Mouse (Mus musculus) adrenal gland, postnatal 4 days (tissue): ENCODE results near the gene Hist1h2bn. TPM values are rescaled to one million over a fixed set of nuclear protein-coding genes. Genes with fewer than 3 reads are reported as not detected.
"Not testable (repeated sequence)": the region's sequence is repeated elsewhere in the genome, so short reads cannot be mapped to it uniquely, and the experiment has no call there.

Experiments
- DNase-seq, 2 experiments: peaks; one replicate each; pipeline ENCODE4 v3.0.0; 2021 to 2022; ENCODE audit warnings: low spot score in 2 of 2, mixed read lengths in 2 of 2
- microRNA-seq: library from miRNA; unstranded; fragments of <30 nt; microRNA quantifications from one replicate; pipeline ENCODE4 v1.2.0, GENCODE M21; 2021
- total RNA-seq, 2 experiments: library from RNA; stranded (reverse); gene quantifications; 2 replicates each; pipeline ENCODE4 v1.2.3; 2021

Hist1h2bn gene
- total RNA-seq, 2 experiments from 2014 or later: 256 to 306 TPM

- no peak for DNase-seq
Measured at GRCm38 (mm10) chr13:21781021-21781555, 27.2 kb downstream of the Hist1h2bn start.

DNA sequence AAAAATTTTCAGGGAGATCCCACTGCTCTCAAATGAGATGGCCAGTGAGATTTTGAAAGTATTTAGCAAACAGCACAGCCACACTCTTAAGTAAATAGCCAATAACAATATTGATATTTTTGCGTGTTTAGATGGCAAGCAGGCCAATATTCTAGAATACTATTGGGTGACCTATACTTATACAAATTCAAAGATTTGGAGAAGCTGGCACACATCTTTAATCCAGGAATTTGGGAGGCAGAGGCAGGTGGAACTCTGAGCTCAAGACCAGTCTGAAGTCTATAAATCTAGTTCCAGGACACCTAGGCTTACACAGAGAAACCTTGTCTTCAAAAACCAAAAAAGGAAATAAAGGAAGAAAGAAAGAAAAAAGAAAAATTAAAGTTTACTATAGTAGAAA, 27.7 kb downstream of the Hist1h2bn start:
- no peak for DNase-seq

GRCm38 (mm10) chr13:21782361-21783254, 28.7 kb downstream of the Hist1h2bn start:
- not testable (repeated sequence) for DNase-seq

DNA sequence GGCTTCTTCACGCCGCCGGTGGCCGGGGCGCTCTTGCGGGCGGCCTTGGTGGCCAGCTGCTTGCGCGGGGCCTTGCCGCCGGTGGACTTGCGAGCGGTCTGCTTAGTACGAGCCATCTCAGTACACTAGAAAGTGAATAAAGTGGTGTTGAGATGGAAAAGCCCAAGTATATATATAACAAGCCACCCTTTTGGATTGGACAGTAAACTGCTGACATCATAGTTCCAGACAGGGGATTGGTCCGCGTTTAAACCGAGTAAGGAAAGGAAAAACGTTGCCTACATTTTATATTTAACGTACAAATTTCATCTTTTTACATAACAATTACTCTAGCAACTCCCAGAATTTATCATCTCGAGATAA, 29.3 kb downstream of the Hist1h2bn start, which contains the start of gene Hist1h3i:
TSS of gene Hist1h3i (minus strand) at position 116 of the 363 bp plus-strand sequence.
- DNase-seq: peak in 1 of 2 experiments; percentile 21

- no peak for DNase-seq
Measured at GRCm38 (mm10) chr13:21783734-21784161, 29.8 kb downstream of the Hist1h2bn start.

- DNase-seq: no peak
Measured at GRCm38 (mm10) chr13:21784311-21784710, 30.4 kb downstream of the Hist1h2bn start.

- no peak for DNase-seq
Measured at GRCm38 (mm10) chr13:21786189-21786898, 32.4 kb downstream of the Hist1h2bn start.

GRCm38 (mm10) chr13:21786899-21787629, 33.1 kb downstream of the Hist1h2bn start, which contains the start of the genes Hist1h2an and Hist1h2bp:
Gene Hist1h2an (minus strand): TSS chr13:21787218.
Gene Hist1h2bp (plus strand): TSS chr13:21787461.
- DNase-seq: peak; percentile 33 to 69

DNA sequence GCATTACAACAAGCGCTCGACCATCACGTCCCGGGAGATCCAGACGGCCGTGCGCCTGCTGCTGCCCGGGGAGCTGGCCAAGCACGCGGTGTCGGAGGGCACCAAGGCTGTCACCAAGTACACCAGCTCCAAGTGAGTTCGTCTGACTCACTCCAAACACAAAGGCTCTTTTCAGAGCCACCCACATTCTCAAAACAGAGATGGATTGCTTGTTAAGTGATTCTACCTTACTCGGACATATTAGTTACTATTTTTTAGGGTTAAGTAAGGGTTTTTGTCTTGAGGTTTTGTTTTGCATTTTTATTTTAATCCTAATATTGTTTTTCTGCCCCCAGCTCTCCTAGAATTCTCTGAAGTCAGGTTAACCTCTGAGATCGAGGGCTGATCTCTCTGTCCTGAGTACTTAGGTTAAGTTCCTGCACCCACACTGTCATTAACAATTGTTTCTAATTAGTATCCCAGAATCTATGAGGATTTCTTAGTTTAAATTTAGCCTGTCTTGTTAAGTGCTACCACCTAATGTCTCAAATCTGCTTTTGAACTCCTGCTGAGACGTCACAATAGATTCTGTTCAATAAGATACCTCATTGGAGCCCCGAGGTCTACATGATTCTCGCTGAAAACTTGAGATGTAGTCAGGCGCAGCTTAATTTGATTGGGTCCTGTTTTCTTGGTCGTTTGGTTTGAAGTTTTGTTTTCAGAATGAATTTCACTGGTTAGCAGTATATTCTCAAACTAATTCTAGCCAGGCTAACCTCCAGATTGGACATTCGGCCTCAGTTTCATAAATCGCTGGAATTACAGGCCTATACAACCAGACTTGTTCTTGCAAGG, 34.1 kb downstream of the Hist1h2bn start:
- DNase-seq: no peak

DNA sequence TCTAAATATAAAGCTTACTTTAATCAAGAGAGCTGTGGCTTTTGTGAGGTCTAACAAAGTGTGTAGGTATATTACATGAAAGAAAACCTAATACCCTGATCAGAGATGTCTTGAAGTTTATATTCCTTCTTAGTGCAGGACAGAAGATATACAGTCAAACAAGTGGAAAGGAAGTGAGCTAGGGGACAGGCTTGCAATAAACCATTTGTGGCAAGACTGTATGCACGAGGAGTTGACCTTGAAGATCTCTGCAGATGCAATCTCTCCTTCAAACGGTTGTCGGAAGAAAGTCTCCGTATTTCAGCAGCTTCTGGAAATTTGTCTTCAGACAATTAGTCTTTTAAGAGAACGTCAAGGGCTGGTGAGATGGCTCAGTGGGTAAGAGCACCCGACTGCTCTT, 36.0 kb downstream of the Hist1h2bn start:
- no peak for DNase-seq

DNA sequence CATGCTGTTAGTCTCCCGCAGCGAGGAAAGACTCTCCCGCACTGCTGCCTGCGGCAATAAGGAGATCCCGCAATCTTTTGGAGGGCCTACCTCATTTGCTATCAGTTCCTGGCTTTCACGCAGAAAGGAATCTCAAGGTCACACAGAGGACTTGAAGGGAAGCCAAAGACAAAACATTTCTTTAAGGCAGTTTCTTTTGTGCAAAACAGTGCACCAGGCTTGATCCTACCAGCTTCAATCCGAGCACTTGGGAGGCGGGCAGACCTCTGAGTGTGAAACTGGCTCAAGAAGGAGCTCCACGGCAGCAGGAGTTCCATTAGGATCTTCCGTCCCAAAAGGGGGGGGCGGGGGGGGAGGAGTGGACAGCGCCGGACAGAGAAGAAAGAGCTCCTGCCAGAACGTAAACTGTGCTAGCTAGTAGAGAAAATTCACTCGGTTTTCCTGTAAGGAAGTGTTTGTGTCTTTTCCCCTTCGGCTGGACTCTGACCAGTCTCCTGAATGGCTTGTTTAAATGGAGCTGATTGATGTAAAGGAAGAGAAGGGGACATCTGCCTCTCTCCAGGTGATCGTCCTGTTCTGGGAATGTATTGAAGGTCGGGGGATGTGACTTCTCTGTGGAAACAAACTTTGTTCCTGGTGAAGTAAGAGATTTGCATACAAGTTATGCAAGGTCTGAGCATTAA, 36.8 kb downstream of the Hist1h2bn start:
- DNase-seq: no peak

DNA sequence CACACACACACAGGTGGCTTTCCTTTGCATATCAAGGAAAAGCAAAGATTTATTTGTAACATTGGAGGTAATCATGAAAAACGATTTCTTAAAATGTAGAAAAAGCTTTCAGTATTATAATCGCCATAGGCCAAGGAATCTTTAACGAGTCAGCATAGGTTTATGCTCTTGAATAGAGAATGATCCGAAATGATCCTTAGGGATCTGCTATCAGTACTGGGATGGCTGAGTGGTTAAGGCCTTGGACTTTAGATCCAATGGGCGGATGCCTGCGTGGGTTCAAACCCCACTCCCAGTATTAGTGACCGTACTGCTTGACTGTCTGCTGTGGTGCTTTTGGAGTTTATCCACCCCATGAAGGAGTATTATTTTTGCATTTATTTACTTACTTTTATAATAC, 41.7 kb downstream of the Hist1h2bn start:
- DNase-seq: no peak

DNA sequence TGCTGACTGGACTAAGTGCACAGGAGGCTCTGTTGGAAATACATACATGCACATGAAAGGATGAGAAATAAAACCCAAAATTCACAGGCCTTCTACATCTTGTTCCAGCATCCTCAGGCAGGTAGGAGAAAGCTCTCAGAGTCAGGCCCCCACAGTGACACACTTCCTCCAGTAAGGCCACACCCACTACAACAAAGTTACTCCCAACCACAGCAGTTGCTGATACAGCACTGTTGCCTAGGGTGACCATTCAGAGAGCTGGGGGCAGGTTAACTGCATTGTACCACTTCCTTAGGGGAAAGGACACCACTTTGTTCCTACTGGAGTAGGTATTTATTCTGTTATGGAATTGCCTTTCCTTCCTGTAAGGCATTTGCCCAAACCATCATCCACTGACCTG, 43.2 kb downstream of the Hist1h2bn start:
- not testable (repeated sequence) for DNase-seq

- not testable (repeated sequence) for DNase-seq
Measured at GRCm38 (mm10) chr13:21803058-21803457, 49.1 kb downstream of the Hist1h2bn start.

Small RNA genes lying within 50 kb of the gene (microRNA-seq; reads per million reads assigned to microRNA genes)
- gene Gm44346 (not detected), gene Gm44357 (not detected), gene Gm44367 (not detected), gene Gm44454 (not detected)

Other genes with a start within 250 kb of the Hist1h2bn start
- 10 to 100 TPM; 27.8 to 30.2 TPM for gene Zkscan8, start 223.0 kb upstream of the Hist1h2bn start, total RNA-seq
- gene Olfr1366, start 211.3 kb upstream of the Hist1h2bn start, total RNA-seq: not detected
- gene Olfr1535, start 194.2 kb upstream of the Hist1h2bn start, total RNA-seq: not detected
- gene Olfr1364, start 172.4 kb upstream of the Hist1h2bn start, total RNA-seq: not detected
- gene Olfr1362, start 140.1 kb upstream of the Hist1h2bn start, total RNA-seq: not detected
- under 1 TPM in 1 of 2 experiments, not detected in 1; 0.08 TPM for gene Olfr11, start 111.6 kb upstream of the Hist1h2bn start, total RNA-seq
- not detected for gene Olfr1361, start 90.7 kb upstream of the Hist1h2bn start, total RNA-seq
- gene Olfr1360, start 76.7 kb upstream of the Hist1h2bn start, total RNA-seq: not detected
- not detected for gene Olfr1359, start 56.0 kb upstream of the Hist1h2bn start, total RNA-seq
- 100 to 1,000 TPM; 453 to 539 TPM for gene Hist1h2bl, start 38.0 kb upstream of the Hist1h2bn start, total RNA-seq
- gene Hist1h2ai, start 37.7 kb upstream of the Hist1h2bn start, total RNA-seq: 100 to 1,000 TPM; 319 to 362 TPM
- 100 to 1,000 TPM; 643 to 717 TPM for gene Hist1h3h, start 36.5 kb upstream of the Hist1h2bn start, total RNA-seq
- gene Hist1h2bm, start 32.1 kb upstream of the Hist1h2bn start, total RNA-seq: 100 to 1,000 TPM; 142 to 169 TPM
- 100 to 1,000 TPM in 1 of 2 experiments, 10 to 100 TPM in 1; 89.5 to 116 TPM for gene Hist1h4j, start 19.1 kb upstream of the Hist1h2bn start, total RNA-seq
- 1,000 to 10,000 TPM; 1,000 to 1,309 TPM for gene Hist1h4k, start 3.6 kb upstream of the Hist1h2bn start, total RNA-seq
- gene Hist1h2ak, start 296 bp upstream of the Hist1h2bn start, total RNA-seq: 100 to 1,000 TPM; 172 to 196 TPM
- gene Hist1h1b, start 26.5 kb downstream of the Hist1h2bn start, total RNA-seq: 100 to 1,000 TPM; 315 to 390 TPM
- gene Hist1h3i, start 29.2 kb downstream of the Hist1h2bn start, total RNA-seq: 100 to 1,000 TPM; 511 to 579 TPM
- 100 to 1,000 TPM; 122 to 129 TPM for gene Hist1h2an, start 33.1 kb downstream of the Hist1h2bn start, total RNA-seq
- 100 to 1,000 TPM; 192 to 223 TPM for gene Hist1h2bp, start 33.3 kb downstream of the Hist1h2bn start, total RNA-seq
- gene Hist1h2bq, start 56.1 kb downstream of the Hist1h2bn start, total RNA-seq: 100 to 1,000 TPM; 352 to 396 TPM
- 100 to 1,000 TPM; 477 to 608 TPM for gene Hist1h2ao, start 56.3 kb downstream of the Hist1h2bn start, total RNA-seq
- gene Hist1h4m, start 57.6 kb downstream of the Hist1h2bn start, total RNA-seq: 100 to 1,000 TPM; 742 to 886 TPM
- 100 to 1,000 TPM; 144 to 157 TPM for gene Hist1h4n, start 78.1 kb downstream of the Hist1h2bn start, total RNA-seq
- gene Hist1h2ap, start 79.4 kb downstream of the Hist1h2bn start, total RNA-seq: 100 to 1,000 TPM; 329 to 379 TPM
- gene Hist1h2br, start 79.6 kb downstream of the Hist1h2bn start, total RNA-seq: 100 to 1,000 TPM; 346 to 390 TPM
- 1 to 10 TPM; 3.8 to 4.7 TPM for gene Zfp184, start 191.0 kb downstream of the Hist1h2bn start, total RNA-seq
- gene Pom121l2, start 227.1 kb downstream of the Hist1h2bn start, total RNA-seq: not detected